Mouse (Mus musculus) mesoderm, embryonic 11.5 days (tissue): ENCODE data around the gene Il3.
"Not testable (repeated sequence)": the region's sequence is repeated elsewhere in the genome, so short reads cannot be mapped to it uniquely, and the experiment has no call there.

Experiments
- DNase-seq: peaks from one replicate; pipeline ENCODE4 v3.0.0-alpha.2; 2012; ENCODE audit warnings: low read depth, low spot score

Gene Il3

DNA sequence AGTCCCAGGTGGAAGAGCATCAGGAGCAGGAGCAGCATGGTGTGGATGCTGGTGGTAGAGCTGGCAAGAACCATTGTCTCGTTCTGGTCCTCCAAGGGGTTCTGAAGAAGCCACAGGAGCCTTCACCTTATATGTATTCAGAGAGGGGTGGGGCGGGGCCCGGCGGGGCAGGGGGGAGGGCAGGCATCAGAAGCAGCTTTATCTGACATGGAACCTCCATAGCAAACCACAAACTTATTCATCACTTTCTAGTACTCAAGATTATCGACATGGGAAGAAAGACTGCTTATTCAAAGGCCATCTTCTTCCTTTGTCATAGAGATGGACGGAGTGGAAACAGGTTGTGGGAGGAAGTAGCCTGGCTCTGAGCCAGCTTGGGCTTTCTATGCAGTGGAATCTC is at the start of gene Il3:
TSS of gene Il3 (minus strand) at position 101 of the 400 bp plus-strand sequence.
- no peak for DNase-seq

DNA sequence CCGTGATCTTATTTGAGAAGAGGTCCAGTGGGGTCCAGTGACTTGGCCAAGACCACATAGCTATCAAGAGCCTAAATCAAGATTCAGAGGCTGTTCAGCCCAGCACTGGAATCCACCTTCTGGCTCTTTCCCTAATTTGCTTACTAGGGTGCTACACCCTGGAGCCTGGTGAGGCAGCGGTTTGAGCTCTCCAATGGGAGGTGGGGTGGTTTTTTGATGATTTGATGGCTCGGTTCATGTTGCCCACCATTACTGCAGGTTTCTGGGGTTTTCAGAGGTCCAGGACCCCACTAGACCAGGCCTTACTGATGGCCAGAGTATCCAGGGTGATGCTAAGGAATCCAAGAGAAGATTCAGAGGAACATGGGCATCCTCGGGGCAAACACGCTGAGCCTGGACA is 48.3 kb upstream of the Il3 start:
- no peak for DNase-seq

DNA sequence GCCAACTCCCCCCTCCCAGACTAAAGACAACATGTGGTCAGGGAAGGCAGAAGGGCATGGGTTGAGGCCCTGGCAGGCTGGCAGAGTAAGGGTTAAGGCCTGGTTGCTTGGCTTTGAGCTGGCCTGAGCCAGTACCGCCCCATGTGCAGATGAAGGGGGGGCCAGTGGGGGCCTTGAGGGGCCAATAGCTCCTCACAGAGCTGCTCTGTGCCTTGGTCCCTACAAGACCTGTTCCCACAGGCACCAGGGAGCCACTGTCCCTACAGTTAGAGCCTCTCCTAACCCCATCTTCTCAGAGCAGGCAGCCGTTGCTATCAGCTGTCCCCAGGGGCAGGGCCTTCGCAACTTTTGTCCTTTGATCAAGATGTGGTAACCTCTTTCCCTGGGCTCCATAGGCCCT is 47.7 kb upstream of the Il3 start:
- no peak for DNase-seq

DNA sequence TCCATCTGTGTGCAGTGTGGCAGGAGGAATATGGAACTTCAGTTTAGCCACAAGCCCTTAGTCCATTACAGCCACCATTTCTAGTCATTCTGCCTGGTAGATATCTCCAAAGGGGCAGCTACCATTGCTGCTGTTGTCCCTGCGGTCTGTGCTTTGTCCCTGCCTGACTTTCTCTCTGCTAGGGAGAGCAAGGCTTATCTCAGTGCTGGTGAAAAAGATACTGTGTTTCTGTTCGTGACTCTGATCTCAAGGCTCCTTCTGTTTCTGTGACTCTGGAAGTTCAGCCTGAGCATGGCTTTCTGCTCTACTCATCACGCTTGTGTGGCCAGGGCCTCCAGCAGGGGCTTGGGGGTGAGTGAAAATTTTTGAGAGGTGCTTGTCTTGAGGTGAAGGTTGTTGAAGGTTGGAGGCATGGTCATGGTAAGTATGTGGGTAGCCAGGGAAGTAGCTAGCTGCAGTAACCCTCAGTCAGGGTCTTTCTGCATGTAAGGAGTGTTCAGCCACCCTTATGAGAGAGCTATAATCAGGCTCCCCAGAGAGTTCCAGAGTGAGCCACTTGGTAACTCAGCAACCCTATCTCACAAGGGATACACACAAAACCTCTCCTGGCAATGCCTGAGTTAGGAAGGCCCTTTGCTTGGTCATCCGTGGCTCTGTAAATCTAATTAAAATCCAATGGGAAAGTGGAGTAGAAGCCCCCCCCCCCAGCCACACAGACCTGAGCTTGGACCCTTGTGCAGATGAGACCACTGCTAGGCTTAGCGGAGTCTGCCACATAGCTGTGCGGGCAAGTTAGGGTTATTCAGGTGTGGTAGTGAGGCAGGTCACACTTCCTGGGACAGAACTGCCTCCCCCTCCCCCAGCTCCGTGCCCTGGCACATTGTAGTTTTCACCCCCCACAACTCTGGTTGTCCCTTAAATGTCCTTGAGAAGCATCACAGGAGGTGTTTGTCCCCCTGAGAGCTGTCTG is 46.6 kb upstream of the Il3 start:
- no peak for DNase-seq

- no peak for DNase-seq
Observed at GRCm38 (mm10) chr11:54312603-54313002, 45.5 kb upstream of the Il3 start.

DNA sequence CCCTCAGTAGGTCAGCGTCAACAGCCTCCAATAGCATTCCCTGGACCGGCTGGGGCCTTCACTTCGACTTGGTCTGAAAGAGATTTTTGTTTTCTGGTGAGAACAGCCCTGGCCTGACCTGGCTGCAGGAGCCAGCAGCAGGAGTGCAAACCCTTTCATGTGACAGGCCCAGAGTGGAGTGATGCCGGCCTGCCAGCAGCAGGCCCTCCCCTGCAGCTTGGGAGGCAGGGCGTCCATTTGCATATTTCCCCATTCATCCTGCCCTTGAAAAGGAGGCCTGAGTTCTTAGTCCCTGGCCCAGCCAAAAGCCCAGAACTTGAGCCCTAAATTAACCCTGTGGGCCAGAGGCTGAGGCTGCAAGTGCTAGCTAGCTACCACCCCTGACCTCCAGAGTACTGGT is 44.9 kb upstream of the Il3 start:
- peak; percentile 47 for DNase-seq

DNA sequence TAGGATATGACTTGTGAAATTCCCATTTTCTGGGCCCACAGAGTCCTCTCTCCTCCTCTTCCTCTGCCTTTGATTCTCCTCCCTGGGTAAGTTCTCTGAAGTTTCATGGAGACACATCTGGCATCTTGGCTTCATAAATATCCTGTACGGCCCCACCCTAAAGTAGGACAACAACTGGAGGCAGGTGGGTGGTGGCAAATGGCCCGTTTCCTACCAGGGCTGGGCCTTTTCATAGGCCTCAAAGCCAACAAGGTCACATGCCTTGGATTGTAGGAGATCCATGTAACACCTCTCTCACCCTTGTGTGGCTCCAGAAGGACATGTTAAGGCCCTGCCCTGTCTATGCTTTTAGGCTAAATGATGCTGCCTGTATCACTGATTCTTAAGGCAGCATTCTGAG is 43.5 kb upstream of the Il3 start:
- DNase-seq, result no peak

- DNase-seq, result peak; percentile 43
Observed at GRCm38 (mm10) chr11:54307139-54307816, 40.2 kb upstream of the Il3 start.

- no peak for DNase-seq
Observed at GRCm38 (mm10) chr11:54305331-54305730, 38.3 kb upstream of the Il3 start.

- DNase-seq, result peak; percentile 11
Observed at GRCm38 (mm10) chr11:54304471-54304873, 37.4 kb upstream of the Il3 start.

GRCm38 (mm10) chr11:54303728-54304470 is 36.8 kb upstream of the Il3 start, which contains the start of gene Acsl6:
Gene Acsl6 (plus strand): TSS chr11:54303798.
- peak; percentile 67 for DNase-seq

DNA sequence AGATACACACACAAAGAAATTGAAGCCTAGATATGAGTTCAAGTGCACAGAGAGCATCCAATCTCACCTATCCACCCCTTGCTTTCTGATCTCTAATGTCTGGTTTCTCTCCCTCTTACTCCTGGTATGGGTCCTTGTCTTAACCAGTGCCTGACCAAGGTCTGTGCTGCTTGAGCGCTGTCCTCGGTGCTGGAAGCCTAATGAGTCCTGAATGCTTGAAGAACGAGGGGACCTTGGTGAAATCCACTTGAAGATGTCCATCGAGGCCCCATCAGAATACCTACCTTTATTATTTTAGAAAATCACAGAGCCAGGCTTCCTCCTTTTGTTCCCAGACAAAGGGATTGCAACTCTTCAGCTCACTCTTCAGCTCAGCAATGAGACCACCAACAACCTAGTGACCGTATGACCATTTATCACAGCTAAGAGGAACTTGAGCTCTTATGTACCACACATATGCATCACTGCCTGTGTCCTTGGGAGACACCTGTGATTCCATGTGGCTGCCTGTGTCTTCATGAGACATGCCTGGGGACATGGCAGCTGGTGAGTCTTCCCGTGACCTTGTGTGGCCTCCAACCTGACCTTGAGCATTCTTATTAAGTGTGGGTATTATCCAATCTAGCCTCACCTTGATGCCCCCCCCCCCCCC is 36.1 kb upstream of the Il3 start:
- DNase-seq, result peak; percentile 79

- DNase-seq, result no peak
Observed at GRCm38 (mm10) chr11:54302606-54303005, 35.5 kb upstream of the Il3 start.

DNA sequence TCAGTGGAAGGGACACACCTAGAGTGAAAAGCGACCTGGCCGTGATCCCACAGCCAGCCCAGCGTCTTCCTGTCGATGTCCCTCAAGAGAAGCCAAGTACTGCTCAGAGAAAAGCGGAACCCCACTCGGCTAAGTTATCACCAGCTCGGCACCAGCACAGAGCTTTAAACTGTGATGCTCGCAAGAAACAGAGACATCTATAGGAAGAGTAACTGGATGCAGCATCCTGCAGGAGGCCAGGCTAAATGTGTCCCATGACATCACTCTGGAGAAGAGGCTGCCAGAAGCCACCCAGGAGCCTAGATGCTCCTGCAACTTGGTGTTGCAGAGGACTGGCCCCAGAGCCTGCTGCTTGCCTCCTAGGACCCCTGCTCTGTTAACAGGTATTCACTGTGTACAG is 34.9 kb upstream of the Il3 start:
- no peak for DNase-seq

GRCm38 (mm10) chr11:54298777-54299176 is 31.7 kb upstream of the Il3 start:
- DNase-seq, result no peak

- DNase-seq, result not testable (repeated sequence)
Observed at GRCm38 (mm10) chr11:54297471-54297870, 30.4 kb upstream of the Il3 start.

- DNase-seq, result no peak
Observed at GRCm38 (mm10) chr11:54296734-54297133, 29.7 kb upstream of the Il3 start.

DNA sequence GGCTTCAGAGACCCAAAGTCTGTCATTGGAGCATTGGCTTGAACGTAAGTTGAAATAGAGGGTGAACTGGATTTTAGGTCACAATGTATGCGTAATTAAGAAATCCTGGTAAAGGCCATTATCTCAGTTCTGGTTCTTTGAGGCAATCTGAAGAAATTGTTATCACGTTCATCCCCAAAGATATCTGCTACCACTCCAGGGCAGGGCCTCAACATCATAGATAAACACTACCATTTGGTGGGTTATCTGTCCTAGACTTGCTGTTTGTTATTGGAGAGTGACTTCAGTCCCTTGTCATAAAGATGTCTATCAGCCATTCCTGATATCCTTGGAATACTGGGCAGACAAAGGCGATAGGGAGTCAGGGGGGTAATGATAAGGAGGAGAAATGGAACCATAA is 28.9 kb upstream of the Il3 start:
- DNase-seq, result no peak

- no peak for DNase-seq
Observed at GRCm38 (mm10) chr11:54293980-54294807, 27.1 kb upstream of the Il3 start.

DNA sequence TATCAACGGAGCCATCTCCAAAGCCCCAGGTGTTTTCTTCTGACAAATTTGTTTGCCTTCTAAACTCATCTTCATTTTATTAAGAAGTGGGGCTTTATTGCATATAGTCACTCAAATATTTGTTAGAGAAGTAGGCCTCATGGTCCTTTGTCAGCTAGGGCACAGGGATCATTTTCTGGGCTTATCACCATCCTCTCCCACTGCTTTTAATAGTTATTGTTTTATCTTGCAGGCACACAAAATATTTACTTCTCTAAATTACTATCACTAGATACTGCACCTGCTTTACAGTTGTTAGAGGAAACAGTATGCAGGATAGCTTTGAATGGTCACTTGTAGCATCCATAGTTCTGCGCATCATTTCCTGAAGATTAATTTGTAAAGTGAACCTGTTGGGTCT is 25.1 kb upstream of the Il3 start:
- DNase-seq, result no peak
